Mouse (Mus musculus): ENCODE measurements at regions not wholly inside any gene's neighbourhood (a gene's known extent, or its start where the extent isn't known, plus 50 kb on each side); places are given as distances from the start of the nearest gene placed in this dataset.
A peak's percentile ranks its signal among the peaks of the same experiment; 100 is the strongest.

- H3K27ac ChIP-seq, result no peak overlapping the region
Observed at GRCm38 (mm10) chr5:111897568-111897967, 163.8 kb downstream of the Gm26897 start.

GRCm38 (mm10) chr5:111898482-111898881, 164.8 kb downstream of the Gm26897 start:
- Histone ChIP-seq H3K36me3 (no peaks in the 10 kb centered on the region), H3K9ac (replicated peaks) (no peak overlapping the region), H3K4me2 (no peak overlapping the region), H3K27me3 (peaks cover 72% of the 10 kb centered on the region), H3K4me3 (replicated peaks) (no peak overlapping the region), H3K27ac (no peak overlapping the region), H3K9me3 (no peaks in the 10 kb centered on the region), H3K4me1 (replicated peaks) (peaks cover 33% of the 10 kb centered on the region)
- no peak for ATAC-seq (ENCODE audit: insufficient number of reproducible peaks, insufficient read depth, low FRiP score, low TSS enrichment, low read depth)
- WGBS, result 59% methylated on average over 12 of the region's 12 CpGs

More at GRCm38 (mm10) chr5:111897568-111897967, 163.8 kb downstream of the Gm26897 start:
- no peak overlapping the region for H3K4me2 ChIP-seq
- no peaks in the 10 kb centered on the region for H3K36me3 ChIP-seq
- whole genome bisulfite sequencing, result 59% methylated on average over 4 of the region's 4 CpGs
- H3K27me3 ChIP-seq, result peaks cover 65% of the 10 kb centered on the region
- H3K4me3 ChIP-seq (replicated peaks), result no peak overlapping the region
- H3K4me1 ChIP-seq (replicated peaks), result peaks cover 40% of the 10 kb centered on the region
- no peaks in the 10 kb centered on the region for H3K9me3 ChIP-seq
- ATAC-seq (ENCODE audit: insufficient number of reproducible peaks, insufficient read depth, low FRiP score, low TSS enrichment, low read depth), result no peak
- H3K9ac ChIP-seq (replicated peaks), result no peak overlapping the region

DNA sequence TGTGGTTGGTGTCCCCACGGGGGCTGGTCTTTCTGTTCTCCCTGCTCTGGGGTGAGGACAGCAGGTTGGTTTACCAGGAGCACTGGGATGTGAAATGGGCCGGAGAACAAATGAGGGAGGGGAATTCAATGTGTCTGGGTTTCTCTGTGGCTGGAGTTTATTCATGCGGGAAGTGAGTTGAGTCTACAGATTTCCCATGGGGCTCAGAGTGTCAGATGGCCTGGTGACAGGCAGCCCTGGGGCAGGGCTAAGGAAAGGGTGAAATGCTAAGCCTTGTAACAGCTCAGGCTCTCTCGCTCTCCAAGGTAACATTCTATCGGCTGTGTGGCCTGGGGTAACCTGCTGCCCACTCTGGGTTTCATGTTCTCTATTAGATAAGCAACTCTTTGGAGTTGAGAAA, 167.5 kb downstream of the Gm26897 start:
- WGBS, result 69% methylated on average over 5 of the region's 5 CpGs
- Histone ChIP-seq H3K9me3 (peaks cover 3% of the 10 kb centered on the region; the same call in 1 of the 2 replicates), H3K4me2 (no peak overlapping the region), H3K9ac (replicated peaks) (no peak overlapping the region), H3K4me3 (replicated peaks) (no peak overlapping the region), H3K4me1 (replicated peaks) (peaks cover 17% of the 10 kb centered on the region), H3K27me3 (peaks cover 67% of the 10 kb centered on the region), H3K36me3 (no peaks in the 10 kb centered on the region), H3K27ac (no peak overlapping the region)
- no peak for ATAC-seq (ENCODE audit: insufficient number of reproducible peaks, insufficient read depth, low FRiP score, low TSS enrichment, low read depth)

DNA sequence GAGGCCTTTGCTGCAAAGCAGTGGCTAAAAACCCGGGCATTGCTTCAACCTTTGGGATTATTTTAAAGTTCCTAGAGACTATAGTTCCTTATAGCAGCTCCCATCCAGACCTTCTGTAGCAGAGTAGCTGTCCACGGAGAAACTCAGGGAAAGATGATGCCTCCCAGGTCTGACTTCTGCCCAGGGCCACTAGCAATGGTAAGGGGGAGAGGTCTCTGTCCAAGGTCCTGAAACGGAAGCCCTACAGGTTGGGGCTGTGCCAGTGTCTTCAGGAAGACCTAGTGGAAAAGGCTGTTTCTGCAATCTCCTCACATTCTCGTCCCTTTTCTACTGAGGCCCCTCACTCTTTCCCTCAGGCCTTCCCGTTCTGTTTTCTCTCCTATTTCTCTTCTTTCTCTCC, 168.0 kb downstream of the Gm26897 start:
- H3K27me3 ChIP-seq, result peaks cover 66% of the 10 kb centered on the region
- no peak for ATAC-seq (ENCODE audit: insufficient number of reproducible peaks, insufficient read depth, low FRiP score, low TSS enrichment, low read depth)
- 11% methylated on average over 5 of the region's 5 CpGs for WGBS
- H3K27ac ChIP-seq, result no peak overlapping the region
- H3K4me2 ChIP-seq, result no peak overlapping the region
- H3K4me3 ChIP-seq (replicated peaks), result no peak overlapping the region
- no peaks in the 10 kb centered on the region for H3K36me3 ChIP-seq
- peaks cover 15% of the 10 kb centered on the region for H3K4me1 ChIP-seq (replicated peaks)
- H3K9ac ChIP-seq (replicated peaks), result no peak overlapping the region
- peaks cover 3% of the 10 kb centered on the region; the same call in 1 of the 2 replicates for H3K9me3 ChIP-seq

GRCm38 (mm10) chr5:111908085-111908484, 174.4 kb downstream of the Gm26897 start:
- no peaks in the 10 kb centered on the region for H3K36me3 ChIP-seq
- no peak for ATAC-seq (ENCODE audit: insufficient number of reproducible peaks, insufficient read depth, low FRiP score, low TSS enrichment, low read depth)
- WGBS, result 84% methylated on average over 14 of the region's 14 CpGs
- H3K9ac ChIP-seq (replicated peaks), result no peak overlapping the region
- H3K9me3 ChIP-seq, result peaks cover 3% of the 10 kb centered on the region; the same call in 1 of the 2 replicates
- H3K27me3 ChIP-seq, result peaks cover 71% of the 10 kb centered on the region
- no peak overlapping the region for H3K4me3 ChIP-seq (replicated peaks)
- H3K27ac ChIP-seq, result no peak overlapping the region
- peaks cover 6% of the 10 kb centered on the region; the same call in 1 of the 2 replicates for H3K4me1 ChIP-seq (replicated peaks)
- H3K4me2 ChIP-seq, result no peak overlapping the region

- peaks cover 6% of the 10 kb centered on the region; the same call in 1 of the 2 replicates for H3K4me1 ChIP-seq (replicated peaks)
- no peak for ATAC-seq (ENCODE audit: insufficient number of reproducible peaks, insufficient read depth, low FRiP score, low TSS enrichment, low read depth)
Observed at GRCm38 (mm10) chr5:111910514-111910913, 176.8 kb downstream of the Gm26897 start.

GRCm38 (mm10) chr5:111913354-111913753, 179.6 kb downstream of the Gm26897 start:
- Histone ChIP-seq H3K4me3 (replicated peaks) (no peak overlapping the region), H3K9me3 (no peaks in the 10 kb centered on the region), H3K27ac (no peak overlapping the region), H3K4me1 (replicated peaks) (peaks cover 12% of the 10 kb centered on the region), H3K36me3 (no peaks in the 10 kb centered on the region), H3K9ac (replicated peaks) (no peak overlapping the region), H3K27me3 (peaks cover 93% of the 10 kb centered on the region), H3K4me2 (no peak overlapping the region)
- 57% methylated on average over 7 of the region's 7 CpGs for WGBS
- no peak for ATAC-seq (ENCODE audit: insufficient number of reproducible peaks, insufficient read depth, low FRiP score, low TSS enrichment, low read depth)

More at GRCm38 (mm10) chr5:111910514-111910913, 176.8 kb downstream of the Gm26897 start:
- Histone ChIP-seq H3K27ac (no peak overlapping the region), H3K4me3 (replicated peaks) (no peak overlapping the region), H3K9ac (replicated peaks) (no peak overlapping the region), H3K36me3 (no peaks in the 10 kb centered on the region), H3K27me3 (peaks cover 85% of the 10 kb centered on the region), H3K4me2 (no peak overlapping the region), H3K9me3 (no peaks in the 10 kb centered on the region)
- WGBS, result 69% methylated on average over 8 of the region's 8 CpGs

DNA sequence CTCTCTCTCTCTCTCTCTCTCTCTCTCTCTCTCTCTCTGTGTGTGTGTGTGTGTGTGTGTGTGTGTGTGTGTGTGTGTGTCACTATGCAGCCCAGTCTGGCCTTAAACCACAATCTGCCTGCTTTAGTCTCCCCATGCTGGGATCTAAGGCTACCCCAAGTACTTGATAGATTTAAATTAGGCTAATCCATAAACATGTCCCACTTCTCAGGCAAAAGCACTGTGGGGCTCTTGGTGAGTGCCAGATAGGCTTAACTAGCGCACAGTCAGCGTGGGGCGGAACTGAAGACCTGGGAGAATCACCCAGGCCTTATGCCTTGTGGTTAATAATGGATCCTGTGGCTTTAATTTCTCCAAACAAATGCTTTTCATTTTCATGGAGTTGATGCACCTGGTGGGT, 180.6 kb downstream of the Gm26897 start:
- Histone ChIP-seq H3K4me1 (replicated peaks) (peaks cover 21% of the 10 kb centered on the region), H3K27me3 (peaks cover 93% of the 10 kb centered on the region), H3K9me3 (no peaks in the 10 kb centered on the region), H3K9ac (replicated peaks) (no peak overlapping the region), H3K4me3 (replicated peaks) (no peak overlapping the region), H3K4me2 (no peak overlapping the region), H3K36me3 (no peaks in the 10 kb centered on the region), H3K27ac (no peak overlapping the region)
- 79% methylated on average over 3 of the region's 3 CpGs for WGBS
- no peak for ATAC-seq (ENCODE audit: insufficient number of reproducible peaks, insufficient read depth, low FRiP score, low TSS enrichment, low read depth)

DNA sequence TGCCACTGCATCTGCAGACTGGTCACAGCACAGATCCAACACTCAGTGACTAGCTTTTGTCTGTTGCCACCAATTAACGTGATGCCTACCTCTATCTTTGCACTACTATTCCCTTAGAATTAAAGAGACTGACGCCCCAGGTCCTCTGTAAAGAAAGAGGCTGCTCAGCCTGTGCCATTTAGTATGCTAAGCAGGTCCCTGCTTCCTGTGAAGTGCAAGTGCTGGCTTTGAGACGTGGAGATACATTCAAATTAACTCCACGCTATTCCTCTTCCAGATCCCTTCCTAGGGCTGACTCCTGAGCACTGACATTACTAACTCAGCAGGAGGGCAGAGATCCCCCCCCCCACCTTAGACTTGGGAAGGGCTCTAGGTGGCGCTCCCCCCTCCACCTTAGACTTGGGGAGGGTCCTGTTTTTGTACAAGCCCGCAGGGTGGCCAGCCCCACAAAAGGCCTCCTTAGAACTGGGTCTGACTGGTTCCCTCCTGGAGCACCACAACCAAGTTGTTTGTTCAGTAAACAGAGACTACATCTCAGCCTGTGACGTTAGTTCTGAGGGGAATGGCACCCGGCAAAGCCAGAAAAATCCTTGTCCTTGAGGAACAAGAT, 184.0 kb downstream of the Gm26897 start:
- 27% methylated on average over 8 of the region's 8 CpGs for WGBS
- Histone ChIP-seq H3K4me1 (replicated peaks) (peaks cover 24% of the 10 kb centered on the region), H3K27me3 (peaks cover 89% of the 10 kb centered on the region), H3K9me3 (no peaks in the 10 kb centered on the region), H3K36me3 (no peaks in the 10 kb centered on the region), H3K4me2 (no peak overlapping the region), H3K9ac (replicated peaks) (no peak overlapping the region), H3K27ac (no peak overlapping the region), H3K4me3 (replicated peaks) (no peak overlapping the region)
- ATAC-seq (ENCODE audit: insufficient number of reproducible peaks, insufficient read depth, low FRiP score, low TSS enrichment, low read depth), result no peak

DNA sequence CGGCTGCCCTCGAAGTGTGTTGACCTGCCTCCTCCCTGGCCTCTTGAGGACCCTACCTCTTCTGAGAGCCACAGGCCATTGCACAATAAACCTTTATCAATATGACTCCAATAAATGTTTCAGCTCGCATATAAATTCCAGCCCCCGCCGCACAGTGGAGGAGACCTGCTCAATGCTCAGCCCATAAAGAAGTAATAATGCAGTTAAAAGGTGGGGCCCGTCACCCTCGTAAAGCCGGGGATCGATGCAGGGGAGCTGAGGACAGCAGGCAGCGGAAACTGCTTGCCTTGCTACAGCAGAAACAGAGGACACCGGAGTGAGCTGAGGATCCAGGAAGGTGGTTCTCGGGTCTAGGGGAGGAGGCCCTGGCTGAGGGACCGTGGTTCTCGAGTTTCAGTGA, 185.2 kb downstream of the Gm26897 start:
- H3K27me3 ChIP-seq, result peaks cover 82% of the 10 kb centered on the region
- H3K9me3 ChIP-seq, result no peaks in the 10 kb centered on the region
- H3K9ac ChIP-seq (replicated peaks), result no peak overlapping the region
- H3K36me3 ChIP-seq, result no peaks in the 10 kb centered on the region
- no peak for ATAC-seq (ENCODE audit: insufficient number of reproducible peaks, insufficient read depth, low FRiP score, low TSS enrichment, low read depth)
- H3K4me2 ChIP-seq, result peak overlapping the region; percentile 26
- peaks cover 35% of the 10 kb centered on the region for H3K4me1 ChIP-seq (replicated peaks)
- H3K27ac ChIP-seq, result no peak overlapping the region
- no peak overlapping the region for H3K4me3 ChIP-seq (replicated peaks)
- WGBS, result 26% methylated on average over 14 of the region's 14 CpGs

- ATAC-seq (ENCODE audit: insufficient number of reproducible peaks, insufficient read depth, low FRiP score, low TSS enrichment, low read depth), result peak; percentile 74; the same call in 1 of the 2 replicates
- no peak overlapping the region for H3K9ac ChIP-seq (replicated peaks)
- no peak overlapping the region for H3K4me3 ChIP-seq (replicated peaks)
- H3K27ac ChIP-seq, result no peak overlapping the region
- peaks cover 32% of the 10 kb centered on the region for H3K4me1 ChIP-seq (replicated peaks)
- WGBS, result 35% methylated on average over 18 of the region's 18 CpGs
- H3K9me3 ChIP-seq, result no peaks in the 10 kb centered on the region
- H3K27me3 ChIP-seq, result peaks cover 74% of the 10 kb centered on the region
- H3K36me3 ChIP-seq, result no peaks in the 10 kb centered on the region
- 0 out of 2 replicates have a peak overlapping the region, but pooled peaks have one; percentile 1 for H3K4me2 ChIP-seq
Observed at GRCm38 (mm10) chr5:111922991-111923701, 189.4 kb downstream of the Gm26897 start.

Measured in limb, embryonic 12.5 days (tissue).